Mouse (Mus musculus): ENCODE data around the gene 6430571L13Rik.

DNA sequence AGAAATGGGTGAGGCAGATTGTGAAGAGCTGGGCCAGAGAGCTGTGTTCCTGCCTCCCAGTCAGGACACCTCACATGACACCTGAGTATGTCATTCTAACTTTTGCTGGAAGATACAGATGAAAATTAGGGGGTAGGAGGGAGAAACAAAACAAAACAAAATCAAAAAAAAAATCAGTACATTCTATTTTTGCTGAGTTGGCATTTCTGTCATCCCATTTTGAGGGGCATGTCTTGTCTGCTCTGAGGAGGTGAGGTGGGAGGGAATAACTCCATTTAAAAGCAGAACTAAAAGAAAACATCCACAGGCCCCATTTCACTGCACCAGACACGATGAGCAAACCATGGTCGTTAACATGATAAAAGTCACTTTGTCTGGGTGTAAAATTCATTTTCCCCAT, 47.9 kb downstream of the 6430571L13Rik start:
- TF ChIP-seq POLR2A (IDR thresholded peaks at IDR 0.05; ENCODE audit: control insufficient read depth in 1 of 2, insufficient read depth in 1 of 2, low read depth in 1 of 2, low read length in 2 of 2, poor library complexity in 1 of 2) (no peak), MAZ (IDR thresholded peaks at IDR 0.05; ENCODE audit: low read depth, low read length) (no peak), MYB (IDR thresholded peaks at IDR 0.05; ENCODE audit: low read depth, low read length) (no peak)
